Comparison of ENCODE assay signal across 20 mouse cellular contexts in genomic region chr12:26551168-26551926, GRCm38 (mm10).
DNase-seq lines count a peak whose midpoint lies in the region; ATAC-seq lines count a peak whose summit lies in the region.
"Had no signal": no experiment of that assay in that cellular context is flagged by ENCODE, and none has a peak within 500 bp of the region (broad histone marks: within the 10 kb centered on the region; RNA-seq: fewer than 3 reads in every experiment).

No protein-coding gene starts in this region.

- no peaks in the 10 kb centered on the region for H3K9me3 ChIP-seq in hindbrain, embryonic 10.5 days
- H3K9me3 ChIP-seq in hindbrain, embryonic 16.5 days (ENCODE audit: control insufficient read depth, low read length), result no peaks in the 10 kb centered on the region
- no peaks in the 10 kb centered on the region for H3K9me3 ChIP-seq in hindbrain, embryonic 12.5 days (replicated peaks)
- no peaks in the 10 kb centered on the region for H3K9me3 ChIP-seq in midbrain, embryonic 13.5 days
- no peaks in the 10 kb centered on the region for H3K9me3 ChIP-seq in neural tube, embryonic 15.5 days (replicated peaks)
- H3K9me3 ChIP-seq: embryonic facial prominence, embryonic 15.5 days; liver, embryonic 12.5 days had no signal

- WGBS in hindbrain, embryonic 10.5 days, result 81% methylated on average over 10 of the region's 10 CpGs
- WGBS in hindbrain, embryonic 16.5 days, result 39% methylated on average over 10 of the region's 10 CpGs
- WGBS in hindbrain, embryonic 12.5 days, result 57% methylated on average over 10 of the region's 10 CpGs
- WGBS in midbrain, embryonic 13.5 days, result 38% methylated on average over 10 of the region's 10 CpGs
- 21% methylated on average over 10 of the region's 10 CpGs for WGBS in neural tube, embryonic 15.5 days

- no peak overlapping the region for H3K4me2 ChIP-seq in hindbrain, embryonic 16.5 days (ENCODE audit: low read length)
- H3K4me2 ChIP-seq in hindbrain, embryonic 12.5 days (replicated peaks), result no peak overlapping the region
- no peak overlapping the region for H3K4me2 ChIP-seq in midbrain, embryonic 13.5 days (replicated peaks)
- H3K4me2 ChIP-seq in neural tube, embryonic 15.5 days, result no peak overlapping the region
- H3K4me2 ChIP-seq: embryonic facial prominence, embryonic 15.5 days; heart, embryonic 11.5 days; liver, embryonic 12.5 days; lung, embryonic 14.5 days had no signal

- H3K4me1 ChIP-seq in hindbrain, embryonic 10.5 days (replicated peaks), result peaks cover 3% of the 10 kb centered on the region; the same call in 1 of the 2 replicates
- H3K4me1 ChIP-seq in hindbrain, embryonic 16.5 days (ENCODE audit: control insufficient read depth, insufficient read depth, low read depth, low read length), result peaks cover 3% of the 10 kb centered on the region; the same call in 1 of the 2 replicates
- peaks cover 15% of the 10 kb centered on the region; the same call in 1 of the 2 replicates for H3K4me1 ChIP-seq in hindbrain, embryonic 12.5 days
- H3K4me1 ChIP-seq in midbrain, embryonic 13.5 days (replicated peaks), result peaks cover 29% of the 10 kb centered on the region
- H3K4me1 ChIP-seq in neural tube, embryonic 15.5 days, result peaks cover 22% of the 10 kb centered on the region
- H3K4me1 ChIP-seq: liver, embryonic 12.5 days had no signal

- no peak overlapping the region for H3K9ac ChIP-seq in hindbrain, embryonic 16.5 days (ENCODE audit: low read depth, low read length)
- H3K9ac ChIP-seq in hindbrain, embryonic 12.5 days, result no peak overlapping the region
- H3K9ac ChIP-seq in midbrain, embryonic 13.5 days (replicated peaks), result no peak overlapping the region
- H3K9ac ChIP-seq in neural tube, embryonic 15.5 days (replicated peaks), result no peak overlapping the region
- H3K9ac ChIP-seq: embryonic facial prominence, embryonic 15.5 days; liver, embryonic 12.5 days; lung, embryonic 14.5 days had no signal

- no peaks in the 10 kb centered on the region for H3K27me3 ChIP-seq in hindbrain, embryonic 10.5 days (ENCODE audit: insufficient read depth, poor library complexity, severe bottlenecking)
- H3K27me3 ChIP-seq in hindbrain, embryonic 16.5 days (replicated peaks; ENCODE audit: control insufficient read depth, insufficient read depth, low read length), result no peaks in the 10 kb centered on the region
- no peaks in the 10 kb centered on the region for H3K27me3 ChIP-seq in hindbrain, embryonic 12.5 days
- H3K27me3 ChIP-seq in midbrain, embryonic 13.5 days, result no peaks in the 10 kb centered on the region
- H3K27me3 ChIP-seq in neural tube, embryonic 15.5 days (replicated peaks), result no peaks in the 10 kb centered on the region
- H3K27me3 ChIP-seq: embryonic facial prominence, embryonic 15.5 days; liver, embryonic 12.5 days had no signal

- no peak for DNase-seq in hindbrain, embryonic 10.5 days (ENCODE audit: low spot score)
- DNase-seq in cerebellum, postnatal 10 days, result no peak
- DNase-seq in ovary, postnatal 36 days (ENCODE audit: low spot score), result no peak
- DNase-seq: adrenal gland, postnatal 14 days; B cell, adult 2 months; cerebellum, adult 9-10 months; gastrocnemius, postnatal 25 days; lung, embryonic 14.5 days; spleen, adult 18-20 months; thymus, adult 18-20 months had no signal

- no peak for ATAC-seq in hindbrain, embryonic 16.5 days
- 0 out of 2 replicates have a peak, but pooled peaks have one; percentile 43 for ATAC-seq in hindbrain, embryonic 12.5 days (ENCODE audit: low FRiP score)
- no peak for ATAC-seq in midbrain, embryonic 13.5 days
- no peak for ATAC-seq in neural tube, embryonic 15.5 days (ENCODE audit: low FRiP score)
- ATAC-seq: intestine, postnatal 0 days; liver, embryonic 12.5 days had no signal

- no peaks in the 10 kb centered on the region for H3K36me3 ChIP-seq in hindbrain, embryonic 10.5 days
- H3K36me3 ChIP-seq in hindbrain, embryonic 16.5 days (ENCODE audit: control insufficient read depth, insufficient read depth, low read length), result no peaks in the 10 kb centered on the region
- no peaks in the 10 kb centered on the region for H3K36me3 ChIP-seq in hindbrain, embryonic 12.5 days
- no peaks in the 10 kb centered on the region for H3K36me3 ChIP-seq in midbrain, embryonic 13.5 days
- H3K36me3 ChIP-seq in neural tube, embryonic 15.5 days, result no peaks in the 10 kb centered on the region
- H3K36me3 ChIP-seq: embryonic facial prominence, embryonic 15.5 days; liver, embryonic 12.5 days had no signal

- peak overlapping the region; percentile 6; the same call in 1 of the 2 replicates for H3K27ac ChIP-seq in hindbrain, embryonic 10.5 days
- no peak overlapping the region for H3K27ac ChIP-seq in hindbrain, embryonic 16.5 days (ENCODE audit: low read depth, low read length)
- peak overlapping the region; percentile 40 for H3K27ac ChIP-seq in hindbrain, embryonic 12.5 days
- H3K27ac ChIP-seq in midbrain, embryonic 13.5 days, result peak overlapping the region; percentile 76
- H3K27ac ChIP-seq in neural tube, embryonic 15.5 days (replicated peaks), result peak overlapping the region; percentile 35
- H3K27ac ChIP-seq: embryonic facial prominence, embryonic 15.5 days; layer of hippocampus, adult 2 months; liver, embryonic 12.5 days; macrophage had no signal

- no peak overlapping the region for H3K4me3 ChIP-seq in hindbrain, embryonic 10.5 days
- no peak overlapping the region for H3K4me3 ChIP-seq in hindbrain, embryonic 16.5 days (ENCODE audit: low read length)
- H3K4me3 ChIP-seq in hindbrain, embryonic 12.5 days, result no peak overlapping the region
- no peak overlapping the region for H3K4me3 ChIP-seq in midbrain, embryonic 13.5 days (replicated peaks)
- no peak overlapping the region for H3K4me3 ChIP-seq in neural tube, embryonic 15.5 days (replicated peaks)
- H3K4me3 ChIP-seq: embryonic facial prominence, embryonic 15.5 days; layer of hippocampus, adult 2 months; liver, embryonic 12.5 days had no signal
